Mouse (Mus musculus) stomach, embryonic 16.5 days (tissue): Measurements from ENCODE around the gene Terb1. TPM values are rescaled to one million over a fixed set of nuclear protein-coding genes. Genes with fewer than 3 reads are reported as not detected.

Source experiments
- ATAC-seq: fragments of 200-750 bp; cut with Nextera tagmentation; 2 replicates; pipeline ENCODE4 v1.8.0; 2017; ENCODE audit warnings: moderate number of reproducible peaks, moderate TSS enrichment; ENCODE audit not compliant: insufficient read depth, low FRiP score
- H3K27ac ChIP-seq: fragments of 300-500 bp; sonication (generic); 2 replicates; pipeline ENCODE4 v1.5.1; 2014; ENCODE audit warnings: low read length
- H3K27me3 ChIP-seq: fragments of 300-500 bp; sonication (generic); 2 replicates; pipeline ENCODE4 v1.6.1; 2014; ENCODE audit warnings: low read length, control low read depth, mixed read lengths; ENCODE audit not compliant: control insufficient read depth, insufficient read depth
- H3K36me3 ChIP-seq: fragments of 300-500 bp; sonication (generic); 2 replicates; pipeline ENCODE4 v1.6.1; 2014; ENCODE audit warnings: low read length; ENCODE audit not compliant: control insufficient read depth, insufficient read depth
- H3K4me1 ChIP-seq: fragments of 300-500 bp; sonication (generic); 2 replicates; pipeline ENCODE4 v1.6.1; 2014; ENCODE audit warnings: low read length, control low read depth, mixed read lengths; ENCODE audit not compliant: control insufficient read depth, insufficient read depth
- H3K4me2 ChIP-seq: fragments of 300-500 bp; sonication (generic); 2 replicates; pipeline ENCODE4 v1.6.1; 2014; ENCODE audit warnings: low read depth, low read length, mixed read lengths
- H3K4me3 ChIP-seq: fragments of 300-500 bp; sonication (generic); replicated peaks from 2 replicates; pipeline ENCODE4 v1.5.1; 2014; ENCODE audit warnings: mild to moderate bottlenecking, low read length
- H3K9ac ChIP-seq: fragments of 300-500 bp; sonication (generic); 2 replicates; pipeline ENCODE4 v1.6.1; 2014; ENCODE audit warnings: low read length
- H3K9me3 ChIP-seq: fragments of 300-500 bp; sonication (generic); replicated peaks from 2 replicates; pipeline ENCODE4 v1.6.1; 2016; ENCODE audit warnings: low read length, control low read depth; ENCODE audit not compliant: control insufficient read depth
- WGBS: fragments of 180-500 bp; shearing (Covaris S2); extraction: QIAGEN DNeasy Blood & Tissue Kit; methylation state at CpG from one replicate; pipeline ENCODE4 v1.1.7; 2014; 5-methylcytosine and 5-hydroxymethylcytosine counted together
- polyA plus RNA-seq: library from polyadenylated mRNA; unstranded; fragments of >200 nt; fragmentation: Nextera tagmentation; extraction: Ambion mirVana; gene quantifications from 2 replicates; pipeline ENCODE4 v1.2.1, GENCODE M21; 2015

Terb1 gene
- polyA plus RNA-seq, 1 experiment from 2014 or later, result 0.14 TPM

- Histone ChIP-seq H3K4me3 (peak within 1 kb of the TSS; percentile 68), H3K9ac (peak within 1 kb of the TSS; percentile 97), H3K4me1 (peaks cover 11% of the 10 kb centered on the region), H3K9me3 (no peaks in the 10 kb centered on the region), H3K27me3 (no peaks in the 10 kb centered on the region), H3K4me2 (peak within 1 kb of the TSS; percentile 78), H3K36me3 (peaks cover 15% of the 10 kb centered on the region), H3K27ac (peak within 1 kb of the TSS; percentile 86)
- ATAC-seq, result peak; percentile 83
- under 1% methylated on average over 74 of the region's 75 CpGs for WGBS
Observed at GRCm38 (mm10) chr8:104442299-104443124, 67.2 kb downstream of the Terb1 start, which contains the start of gene Dync1li2. Gene Dync1li2 (minus strand): TSS chr8:104443047.

GRCm38 (mm10) chr8:104441613-104442012 lies 68.1 kb downstream of the Terb1 start:
- Histone ChIP-seq H3K9ac (peak overlapping the region; percentile 97), H3K9me3 (no peaks in the 10 kb centered on the region), H3K36me3 (peaks cover 23% of the 10 kb centered on the region), H3K27ac (0 out of 2 replicates have a peak overlapping the region, but pooled peaks have one; percentile 86), H3K4me3 (peak overlapping the region; percentile 68), H3K27me3 (no peaks in the 10 kb centered on the region), H3K4me2 (peak overlapping the region; percentile 78), H3K4me1 (peaks cover 11% of the 10 kb centered on the region)
- ATAC-seq, result no peak
- WGBS, result 53% methylated on average over 7 of the region's 7 CpGs

GRCm38 (mm10) chr8:104439461-104439860 lies 70.2 kb downstream of the Terb1 start:
- no peaks in the 10 kb centered on the region for H3K27me3 ChIP-seq
- peaks cover 23% of the 10 kb centered on the region for H3K36me3 ChIP-seq
- no peak overlapping the region for H3K27ac ChIP-seq
- ATAC-seq, result no peak
- 89% methylated on average over 8 of the region's 8 CpGs for WGBS
- no peak overlapping the region for H3K4me3 ChIP-seq
- H3K4me2 ChIP-seq, result no peak overlapping the region
- peaks cover 25% of the 10 kb centered on the region for H3K4me1 ChIP-seq
- no peak overlapping the region for H3K9ac ChIP-seq
- H3K9me3 ChIP-seq, result no peaks in the 10 kb centered on the region

GRCm38 (mm10) chr8:104437494-104438135 lies 72.1 kb downstream of the Terb1 start:
- no peak overlapping the region for H3K9ac ChIP-seq
- ATAC-seq, result no peak
- no peak overlapping the region for H3K27ac ChIP-seq
- 89% methylated on average over 13 of the region's 13 CpGs for WGBS
- no peaks in the 10 kb centered on the region for H3K27me3 ChIP-seq
- peaks cover 26% of the 10 kb centered on the region for H3K4me1 ChIP-seq
- H3K36me3 ChIP-seq, result peaks cover 32% of the 10 kb centered on the region
- H3K4me2 ChIP-seq, result no peak overlapping the region
- H3K9me3 ChIP-seq, result no peaks in the 10 kb centered on the region
- no peak overlapping the region for H3K4me3 ChIP-seq

GRCm38 (mm10) chr8:104436591-104436990 lies 73.1 kb downstream of the Terb1 start:
- WGBS, result 86% methylated on average over 4 of the region's 4 CpGs
- peaks cover 23% of the 10 kb centered on the region for H3K4me1 ChIP-seq
- no peaks in the 10 kb centered on the region for H3K27me3 ChIP-seq
- peak overlapping the region; percentile 49 for H3K27ac ChIP-seq
- no peak overlapping the region for H3K4me2 ChIP-seq
- ATAC-seq, result no peak
- H3K36me3 ChIP-seq, result peaks cover 39% of the 10 kb centered on the region
- H3K9ac ChIP-seq, result no peak overlapping the region
- no peaks in the 10 kb centered on the region for H3K9me3 ChIP-seq
- no peak overlapping the region for H3K4me3 ChIP-seq

GRCm38 (mm10) chr8:104436038-104436437 lies 73.7 kb downstream of the Terb1 start:
- no peaks in the 10 kb centered on the region for H3K27me3 ChIP-seq
- H3K36me3 ChIP-seq, result peaks cover 41% of the 10 kb centered on the region
- H3K4me1 ChIP-seq, result peaks cover 18% of the 10 kb centered on the region
- 46% methylated on average over 12 of the region's 12 CpGs for WGBS
- peak; percentile 94 for ATAC-seq
- H3K27ac ChIP-seq, result peak overlapping the region; percentile 49
- no peak overlapping the region for H3K4me2 ChIP-seq
- H3K4me3 ChIP-seq, result no peak overlapping the region
- no peak overlapping the region for H3K9ac ChIP-seq
- no peaks in the 10 kb centered on the region for H3K9me3 ChIP-seq

- H3K27me3 ChIP-seq, result no peaks in the 10 kb centered on the region
- H3K9ac ChIP-seq, result no peak overlapping the region
- no peak for ATAC-seq
- no peak overlapping the region for H3K27ac ChIP-seq
- H3K36me3 ChIP-seq, result peaks cover 41% of the 10 kb centered on the region
- H3K4me2 ChIP-seq, result no peak overlapping the region
- no peak overlapping the region for H3K4me3 ChIP-seq
- no peaks in the 10 kb centered on the region for H3K9me3 ChIP-seq
- H3K4me1 ChIP-seq, result peaks cover 15% of the 10 kb centered on the region
- 83% methylated on average over 18 of the region's 18 CpGs for WGBS
Observed at GRCm38 (mm10) chr8:104434826-104435354, 74.8 kb downstream of the Terb1 start.

- Histone ChIP-seq H3K4me2 (no peak overlapping the region), H3K27me3 (no peaks in the 10 kb centered on the region), H3K36me3 (peaks cover 36% of the 10 kb centered on the region), H3K4me3 (no peak overlapping the region), H3K27ac (no peak overlapping the region), H3K9me3 (no peaks in the 10 kb centered on the region), H3K9ac (no peak overlapping the region), H3K4me1 (peaks cover 15% of the 10 kb centered on the region)
- WGBS, result 69% methylated on average over 4 of the region's 4 CpGs
- no peak; the same call in 1 of the 2 replicates for ATAC-seq
Observed at GRCm38 (mm10) chr8:104434275-104434674, 75.4 kb downstream of the Terb1 start.
